Mouse (Mus musculus): ENCODE data around the gene Rack1.

Rack1 gene

GRCm38 (mm10) chr11:48795221-48795620 lies 4.9 kb upstream of the Rack1 start:
- DNase-seq (ENCODE audit: low spot score): no peak

GRCm38 (mm10) chr11:48796290-48796689 lies 3.8 kb upstream of the Rack1 start:
- DNase-seq (ENCODE audit: low spot score): no peak

- DNase-seq (ENCODE audit: low spot score): no peak
Measured at GRCm38 (mm10) chr11:48797287-48797686, 2.8 kb upstream of the Rack1 start.

- no peak for DNase-seq (ENCODE audit: low spot score)
Measured at GRCm38 (mm10) chr11:48798308-48798707, 1.8 kb upstream of the Rack1 start.

GRCm38 (mm10) chr11:48798984-48799920 lies 880 bp upstream of the Rack1 start:
- DNase-seq (ENCODE audit: low spot score): no peak

GRCm38 (mm10) chr11:48801831-48802772 lies 2.0 kb downstream of the Rack1 start:
- no peak for DNase-seq (ENCODE audit: low spot score)

GRCm38 (mm10) chr11:48803988-48804387 lies 3.9 kb downstream of the Rack1 start:
- DNase-seq (ENCODE audit: low spot score): no peak

GRCm38 (mm10) chr11:48804922-48805321 lies 4.8 kb downstream of the Rack1 start:
- no peak for DNase-seq (ENCODE audit: low spot score)

- DNase-seq (ENCODE audit: low spot score): no peak
Measured at GRCm38 (mm10) chr11:48806856-48807562, 6.9 kb downstream of the Rack1 start.

GRCm38 (mm10) chr11:48807563-48808303 lies 7.6 kb downstream of the Rack1 start:
- no peak for DNase-seq (ENCODE audit: low spot score)

- DNase-seq (ENCODE audit: low spot score): no peak
Measured at GRCm38 (mm10) chr11:48808304-48808646, 8.1 kb downstream of the Rack1 start.

- no peak for DNase-seq (ENCODE audit: low spot score)
Measured at GRCm38 (mm10) chr11:48808737-48809433, 8.8 kb downstream of the Rack1 start.

- DNase-seq (ENCODE audit: low spot score): no peak
Measured at GRCm38 (mm10) chr11:48809434-48809830, 9.3 kb downstream of the Rack1 start.

- DNase-seq (ENCODE audit: low spot score): no peak
Measured at GRCm38 (mm10) chr11:48810142-48810541, 10.0 kb downstream of the Rack1 start.

GRCm38 (mm10) chr11:48813782-48814181 lies 13.7 kb downstream of the Rack1 start:
- no peak for DNase-seq (ENCODE audit: low spot score)

GRCm38 (mm10) chr11:48815851-48816250 lies 15.7 kb downstream of the Rack1 start:
- DNase-seq (ENCODE audit: low spot score): no peak

- no peak for DNase-seq (ENCODE audit: low spot score)
Measured at GRCm38 (mm10) chr11:48816281-48816781, 16.2 kb downstream of the Rack1 start.

GRCm38 (mm10) chr11:48816800-48817665 lies 16.9 kb downstream of the Rack1 start, which contains the start of gene Trim41:
Gene Trim41 (minus strand): TSS chr11:48817353.
- peak; percentile 100 for DNase-seq (ENCODE audit: low spot score)

GRCm38 (mm10) chr11:48817794-48818193 lies 17.7 kb downstream of the Rack1 start:
- DNase-seq (ENCODE audit: low spot score): no peak

All from yolk sac, embryonic 10.5 days (tissue).